Mouse (Mus musculus) C2C12 (cell line): Measurements from ENCODE around the gene Rtf1. TPM values are rescaled to one million over a fixed set of nuclear protein-coding genes. Genes with fewer than 3 reads are reported as not detected.

ENCODE experiments used
- H3K27me3 ChIP-seq: one replicate; pipeline ENCODE4 v1.6.1; 2011; ENCODE audit not compliant: control insufficient read depth, insufficient read depth, insufficient read length
- H3K36me3 ChIP-seq: one replicate; pipeline ENCODE4 v1.6.1; 2011; ENCODE audit not compliant: control insufficient read depth, insufficient read depth
- H3K4me3 ChIP-seq: one replicate; pipeline ENCODE4 v1.5.1; 2011; ENCODE audit warnings: mild to moderate bottlenecking, control low read depth; ENCODE audit not compliant: poor library complexity, insufficient read depth, severe bottlenecking
- H3K79me2 ChIP-seq: one replicate; pipeline ENCODE4 v1.6.1; 2011; ENCODE audit not compliant: control insufficient read depth, insufficient read depth
- H3K79me3 ChIP-seq: one replicate; pipeline ENCODE4 v1.6.1; 2011; ENCODE audit warnings: low read depth, control low read depth
- H3ac ChIP-seq: one replicate; pipeline ENCODE3; 2011; ENCODE audit warnings: low read depth; ENCODE audit not compliant: control insufficient read depth, insufficient read length
- CEBPB ChIP-seq: IDR thresholded peaks from one replicate; pipeline ENCODE4 v1.6.1; 2011; ENCODE audit warnings: low read depth, mild to moderate bottlenecking, control low read depth, moderate library complexity
- CTCF ChIP-seq: IDR thresholded peaks from one replicate; pipeline ENCODE4 v1.5.1; 2011; ENCODE audit not compliant: control insufficient read depth, insufficient read depth, insufficient read length
- FOSL1 ChIP-seq: IDR thresholded peaks from one replicate; pipeline ENCODE4 v1.8.0; 2011; ENCODE audit warnings: mild to moderate bottlenecking, low read length; ENCODE audit not compliant: poor library complexity, insufficient read depth, severe bottlenecking
- MAX ChIP-seq: IDR thresholded peaks from one replicate; pipeline ENCODE4 v1.6.1; 2011; ENCODE audit warnings: mild to moderate bottlenecking, control low read depth
- MYOD1 ChIP-seq: IDR thresholded peaks from one replicate; pipeline ENCODE4 v1.6.1; 2011; ENCODE audit warnings: low read depth; ENCODE audit not compliant: control insufficient read depth, insufficient read length
- MYOG ChIP-seq: IDR thresholded peaks from one replicate; pipeline ENCODE4 v1.6.1; 2011; ENCODE audit not compliant: control insufficient read depth, insufficient read length; ENCODE audit errors: extremely low read depth
- USF1 ChIP-seq: IDR thresholded peaks from one replicate; pipeline ENCODE4 v1.6.1; 2011; ENCODE audit warnings: low read depth, mild to moderate bottlenecking, control low read depth, moderate library complexity
- polyA plus RNA-seq: library from polyadenylated mRNA; unstranded; fragments of >200 nt; fragmentation: generic; extraction: Trizol; gene quantifications from one replicate; pipeline ENCODE4 v1.2.1, GENCODE M21; 2012; ENCODE audit warnings: missing spikeins

The Rtf1 gene
- polyA plus RNA-seq, 1 experiment: 9.5 TPM

DNA sequence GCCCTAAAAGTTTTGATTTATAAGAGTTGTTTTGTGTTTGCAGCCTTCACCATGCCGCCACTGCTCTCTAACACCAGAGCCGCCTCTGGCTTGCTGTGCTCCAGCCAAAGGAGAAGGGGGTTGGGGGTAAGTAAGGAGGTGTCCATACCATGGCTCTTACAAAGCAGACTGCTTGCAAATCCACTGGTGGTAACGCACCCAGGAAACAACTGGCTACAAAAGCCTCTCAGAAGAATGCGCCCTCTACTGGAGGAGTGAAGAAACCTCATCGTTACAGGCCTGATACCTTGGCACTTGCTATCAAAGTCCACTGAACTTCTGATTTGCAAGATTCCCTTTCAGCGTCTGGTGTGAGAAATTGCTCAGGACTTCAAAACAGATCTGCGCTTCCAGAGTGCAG is 5.9 kb upstream of the Rtf1 start:
- H3K36me3 ChIP-seq: no peaks in the 10 kb centered on the region
- no peak overlapping the region for H3ac ChIP-seq
- no peaks in the 10 kb centered on the region for H3K27me3 ChIP-seq
- H3K79me3 ChIP-seq: no peaks in the 10 kb centered on the region
- TF ChIP-seq CEBPB (no peak), CTCF (no peak), MYOD1 (no peak), MAX (no peak), USF1 (no peak), MYOG (no peak), FOSL1 (no peak)
- H3K4me3 ChIP-seq: no peak overlapping the region
- H3K79me2 ChIP-seq: no peaks in the 10 kb centered on the region

DNA sequence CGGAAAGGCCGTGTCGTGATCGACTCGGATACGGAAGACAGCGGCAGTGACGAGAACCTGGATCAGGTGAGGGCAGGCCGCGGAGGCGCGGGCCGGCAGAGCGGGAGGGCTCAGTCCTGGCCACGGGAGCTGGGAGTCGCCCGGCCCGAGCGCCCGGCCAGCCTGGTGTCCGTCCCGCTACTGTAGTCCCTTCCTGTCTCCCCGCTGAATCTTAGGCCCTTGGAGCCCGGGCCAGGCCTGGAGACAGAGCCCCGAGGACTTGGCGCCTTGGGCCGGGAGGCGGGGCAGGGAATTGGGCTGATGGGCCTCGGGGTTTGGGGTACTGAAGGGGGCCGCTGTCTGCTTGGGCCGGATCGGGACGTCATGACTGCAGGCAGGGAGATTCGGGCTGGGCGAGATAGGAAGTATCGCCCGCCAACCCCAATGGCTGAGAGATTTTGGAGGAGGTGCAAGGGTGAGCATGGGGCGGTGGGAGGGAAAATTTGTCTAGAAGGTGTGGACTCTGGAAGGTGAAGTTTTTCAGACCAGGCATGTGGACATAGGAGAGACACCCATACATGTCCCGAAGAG is 432 bp downstream of the Rtf1 start:
- no peaks in the 10 kb centered on the region for H3K27me3 ChIP-seq
- H3K36me3 ChIP-seq: peaks cover 13% of the 10 kb centered on the region
- peaks cover 53% of the 10 kb centered on the region for H3K79me2 ChIP-seq
- H3ac ChIP-seq: peak overlapping the region; percentile 97
- TF ChIP-seq MAX (no peak), MYOG (no peak), CEBPB (no peak)
- peak overlapping the region; percentile 92 for H3K4me3 ChIP-seq
- H3K79me3 ChIP-seq: peaks cover 50% of the 10 kb centered on the region

- Histone ChIP-seq H3K79me2 (peaks cover 58% of the 10 kb centered on the region), H3K4me3 (peak overlapping the region; percentile 92), H3K36me3 (peaks cover 13% of the 10 kb centered on the region), H3K27me3 (no peaks in the 10 kb centered on the region), H3ac (peak overlapping the region; percentile 27), H3K79me3 (peaks cover 55% of the 10 kb centered on the region)
- TF ChIP-seq MYOD1 (no peak), MYOG (no peak), CTCF (no peak), CEBPB (no peak), FOSL1 (no peak), USF1 (no peak), MAX (no peak)
These were observed 963 bp downstream of the Rtf1 start for GRCm38 (mm10) chr2:119675831-119676230.

- Histone ChIP-seq H3K36me3 (peaks cover 25% of the 10 kb centered on the region), H3K79me2 (peaks cover 96% of the 10 kb centered on the region), H3ac (no peak overlapping the region), H3K79me3 (peaks cover 61% of the 10 kb centered on the region), H3K4me3 (no peak overlapping the region), H3K27me3 (no peaks in the 10 kb centered on the region)
- no peak for TF ChIP-seq FOSL1
These were observed 8.8 kb downstream of the Rtf1 start for GRCm38 (mm10) chr2:119683706-119684105.

- Histone ChIP-seq H3K27me3 (no peaks in the 10 kb centered on the region), H3ac (no peak overlapping the region), H3K79me2 (peaks cover 74% of the 10 kb centered on the region), H3K36me3 (peaks cover 10% of the 10 kb centered on the region), H3K4me3 (no peak overlapping the region), H3K79me3 (peaks cover 18% of the 10 kb centered on the region)
- TF ChIP-seq USF1 (no peak), MAX (no peak), CTCF (no peak), MYOD1 (no peak)
These were observed 17.3 kb downstream of the Rtf1 start for GRCm38 (mm10) chr2:119692003-119692701.

- TF ChIP-seq CEBPB: no peak
- no peak for TF ChIP-seq MYOG
- no peak for TF ChIP-seq MAX
- TF ChIP-seq FOSL1: no peak
- TF ChIP-seq MYOD1: no peak
- TF ChIP-seq CTCF: no peak
- no peak for TF ChIP-seq USF1
- H3K36me3 ChIP-seq: peaks cover 10% of the 10 kb centered on the region
These were observed 20.0 kb downstream of the Rtf1 start for GRCm38 (mm10) chr2:119694826-119695225.

DNA sequence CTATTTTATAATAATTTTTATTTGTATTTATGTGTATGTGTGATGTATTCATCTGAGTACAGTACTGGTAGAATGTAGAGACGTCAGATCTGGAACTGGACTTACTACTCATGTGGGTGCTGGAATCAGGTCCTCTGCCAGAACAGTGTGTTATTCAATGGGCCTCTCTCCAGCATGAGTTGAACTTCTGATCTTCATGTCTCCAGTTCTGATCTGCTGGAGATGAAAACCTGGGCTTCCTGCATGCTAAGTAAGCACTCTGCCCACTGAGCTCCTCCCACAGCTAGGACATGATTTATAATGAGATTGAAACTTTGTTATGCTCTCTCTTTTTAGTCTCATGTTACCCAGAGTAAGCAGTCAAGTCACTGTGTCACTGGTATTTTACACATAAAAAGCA is 21.2 kb downstream of the Rtf1 start:
- no peaks in the 10 kb centered on the region for H3K27me3 ChIP-seq
- H3ac ChIP-seq: no peak overlapping the region
- H3K4me3 ChIP-seq: no peak overlapping the region
- H3K79me2 ChIP-seq: peaks cover 51% of the 10 kb centered on the region
- peaks cover 10% of the 10 kb centered on the region for H3K36me3 ChIP-seq
- H3K79me3 ChIP-seq: peaks cover 19% of the 10 kb centered on the region
- TF ChIP-seq MYOD1 (no peak), MYOG (no peak), FOSL1 (no peak), MAX (no peak), CEBPB (no peak), CTCF (no peak), USF1 (no peak)

More at GRCm38 (mm10) chr2:119694826-119695225, 20.0 kb downstream of the Rtf1 start:
- H3K79me3 ChIP-seq: peaks cover 24% of the 10 kb centered on the region
- H3K27me3 ChIP-seq: no peaks in the 10 kb centered on the region
- no peak overlapping the region for H3ac ChIP-seq
- peaks cover 64% of the 10 kb centered on the region for H3K79me2 ChIP-seq
- no peak overlapping the region for H3K4me3 ChIP-seq
